Mouse (Mus musculus) lung, postnatal 0 days (tissue): Measurements from ENCODE around the gene Rab44.

Experiments
- CTCF ChIP-seq: IDR thresholded peaks from 2 replicates; pipeline ENCODE4 v1.5.1; 2016; ENCODE audit warnings: antibody characterized with exemption, mild to moderate bottlenecking
- EP300 ChIP-seq: IDR thresholded peaks from 2 replicates; pipeline ENCODE4 v1.6.1; 2016; ENCODE audit warnings: antibody characterized with exemption, mild to moderate bottlenecking, control low read depth

GRCm38 (mm10) chr17:29178503-29179059 is 64.6 kb downstream of the Rab44 start:
- TF ChIP-seq CTCF = no peak
- TF ChIP-seq EP300 = no peak
